ENCODE assay signal across 8 mouse cellular contexts in the genomic region with DNA sequence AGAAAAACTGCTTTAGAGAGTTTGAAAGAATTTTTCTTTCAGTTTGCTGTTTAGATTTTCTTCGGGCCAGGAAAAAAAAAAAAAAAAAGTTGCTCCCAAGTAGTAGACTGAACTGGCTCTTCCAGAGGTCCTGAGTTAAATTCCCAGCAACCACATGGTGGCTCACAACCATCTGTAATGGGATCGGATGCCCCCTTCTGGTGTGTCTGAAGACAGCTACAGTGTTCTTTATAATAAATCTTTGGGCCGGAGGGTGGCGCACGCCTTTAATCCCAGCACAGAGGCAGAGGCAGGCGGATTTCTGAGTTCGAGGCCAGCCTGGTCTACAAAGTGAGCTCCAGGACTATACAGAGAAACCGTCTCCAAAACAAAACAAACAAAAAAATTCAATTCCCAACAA. TPM values are rescaled to one million over a fixed set of nuclear protein-coding genes. Genes with fewer than 3 reads are reported as not detected.
A peak's percentile ranks its signal among the peaks of the same experiment; 100 is the strongest.
DNase-seq lines count a peak whose midpoint lies in the region; ATAC-seq and TF ChIP-seq lines count a peak whose summit lies in the region.
"Not testable (repeated sequence)": the region's sequence is repeated elsewhere in the genome, so short reads cannot be mapped to it uniquely, and the experiment has no call there.

No protein-coding gene starts in this region.

- not testable (repeated sequence) for H3K9me3 ChIP-seq in forebrain, embryonic 11.5 days (ENCODE audit: control insufficient read depth, low read length); heart, embryonic 15.5 days (replicated peaks); kidney, embryonic 16.5 days (ENCODE audit: low read length); limb, embryonic 12.5 days; midbrain, embryonic 12.5 days

- not testable (repeated sequence) for H3K27me3 ChIP-seq in forebrain, embryonic 11.5 days (ENCODE audit: control insufficient read depth, insufficient read depth, low read length); heart, embryonic 15.5 days; kidney, embryonic 16.5 days (ENCODE audit: insufficient read depth, low read length); limb, embryonic 12.5 days; midbrain, embryonic 12.5 days

- not testable (repeated sequence) for H3K4me1 ChIP-seq in bone marrow, adult 2 months (ENCODE audit: control insufficient read depth, insufficient read depth, low read length); forebrain, embryonic 11.5 days (replicated peaks; ENCODE audit: control insufficient read depth, insufficient read depth, low read length)
- peaks cover 13% of the 10 kb centered on the region for H3K4me1 ChIP-seq in heart, embryonic 15.5 days (replicated peaks)
- peaks cover 13% of the 10 kb centered on the region for H3K4me1 ChIP-seq in kidney, embryonic 16.5 days (ENCODE audit: insufficient read depth, low read length)
- peaks cover 12% of the 10 kb centered on the region for H3K4me1 ChIP-seq in limb, embryonic 12.5 days (replicated peaks)
- H3K4me1 ChIP-seq in midbrain, embryonic 12.5 days, result peaks cover 15% of the 10 kb centered on the region

- peak overlapping the region; percentile 37 for H3K4me3 ChIP-seq in bone marrow, adult 2 months (replicated peaks; ENCODE audit: control insufficient read depth, low read depth, low read length)
- peak overlapping the region; percentile 79 for H3K4me3 ChIP-seq in forebrain, embryonic 11.5 days (ENCODE audit: low read depth, low read length)
- H3K4me3 ChIP-seq in heart, embryonic 15.5 days, result peak overlapping the region; percentile 76
- H3K4me3 ChIP-seq in kidney, embryonic 16.5 days (ENCODE audit: low read length), result peak overlapping the region; percentile 76
- H3K4me3 ChIP-seq in limb, embryonic 12.5 days (replicated peaks), result peak overlapping the region; percentile 78
- H3K4me3 ChIP-seq in midbrain, embryonic 12.5 days, result peak overlapping the region; percentile 84

- not testable (repeated sequence) for DNase-seq in forebrain, embryonic 11.5 days (ENCODE audit: low spot score)
- DNase-seq in skeletal muscle tissue, adult 2 months (ENCODE audit: low read depth, low spot score), result peak; percentile 4
- DNase-seq in urinary bladder, postnatal 25 days (ENCODE audit: low spot score), result peak; percentile 25

- H3K27ac ChIP-seq in bone marrow, adult 2 months (ENCODE audit: control insufficient read depth, insufficient read depth, low read depth, low read length, poor library complexity), result peak overlapping the region; percentile 95
- H3K27ac ChIP-seq in forebrain, embryonic 11.5 days (ENCODE audit: low read depth, low read length), result peak overlapping the region; percentile 86
- H3K27ac ChIP-seq in heart, embryonic 15.5 days, result peak overlapping the region; percentile 94
- H3K27ac ChIP-seq in kidney, embryonic 16.5 days (ENCODE audit: low read length), result peak overlapping the region; percentile 98
- peak overlapping the region; percentile 93 for H3K27ac ChIP-seq in limb, embryonic 12.5 days
- peak overlapping the region; percentile 89 for H3K27ac ChIP-seq in midbrain, embryonic 12.5 days (replicated peaks)

- H3K9ac ChIP-seq in forebrain, embryonic 11.5 days (ENCODE audit: low read length), result peak overlapping the region; percentile 66
- peak overlapping the region; percentile 81 for H3K9ac ChIP-seq in heart, embryonic 15.5 days
- H3K9ac ChIP-seq in kidney, embryonic 16.5 days (replicated peaks; ENCODE audit: low read length), result peak overlapping the region; percentile 83
- H3K9ac ChIP-seq in limb, embryonic 12.5 days (replicated peaks), result not testable (repeated sequence)
- peak overlapping the region; percentile 71; the same call in 1 of the 2 replicates for H3K9ac ChIP-seq in midbrain, embryonic 12.5 days (replicated peaks)

- ATAC-seq in forebrain, embryonic 11.5 days (replicated peaks; ENCODE audit: low FRiP score), result peak; percentile 62
- ATAC-seq in heart, embryonic 15.5 days (replicated peaks; ENCODE audit: insufficient number of reproducible peaks, insufficient read depth, low FRiP score, low read depth), result peak; percentile 27
- ATAC-seq in kidney, embryonic 16.5 days (ENCODE audit: low FRiP score, low TSS enrichment), result peak; percentile 37; the same call in 1 of the 2 replicates
- peak; percentile 41; the same call in 1 of the 2 replicates for ATAC-seq in limb, embryonic 12.5 days (ENCODE audit: insufficient number of reproducible peaks, insufficient read depth, low FRiP score, low TSS enrichment, low read depth)
- peak; percentile 35 for ATAC-seq in midbrain, embryonic 12.5 days (ENCODE audit: low FRiP score, low read depth)

- peak overlapping the region; percentile 56; the same call in 1 of the 2 replicates for H3K4me2 ChIP-seq in forebrain, embryonic 11.5 days (ENCODE audit: low read depth, low read length, severe bottlenecking)
- peak overlapping the region; percentile 65 for H3K4me2 ChIP-seq in heart, embryonic 15.5 days
- peak overlapping the region; percentile 46 for H3K4me2 ChIP-seq in kidney, embryonic 16.5 days (replicated peaks; ENCODE audit: low read depth, low read length)
- peak overlapping the region; percentile 58 for H3K4me2 ChIP-seq in limb, embryonic 12.5 days
- H3K4me2 ChIP-seq in midbrain, embryonic 12.5 days (replicated peaks), result peak overlapping the region; percentile 60

- 16% methylated on average over 8 of the region's 8 CpGs for WGBS in bone marrow, adult 2 months
- 33% methylated on average over 8 of the region's 8 CpGs for WGBS in forebrain, embryonic 11.5 days
- WGBS in heart, embryonic 15.5 days, result 21% methylated on average over 8 of the region's 8 CpGs
- WGBS in kidney, embryonic 16.5 days, result 30% methylated on average over 8 of the region's 8 CpGs
- whole genome bisulfite sequencing in limb, embryonic 12.5 days, result 30% methylated on average over 8 of the region's 8 CpGs
- WGBS in midbrain, embryonic 12.5 days, result 31% methylated on average over 8 of the region's 8 CpGs

- TF ChIP-seq POLR2A in bone marrow, adult 2 months (IDR thresholded peaks at IDR 0.05; ENCODE audit: borderline replicate concordance, control insufficient read depth, low read depth, low read length), result not testable (repeated sequence)

- H3K36me3 ChIP-seq in forebrain, embryonic 11.5 days (ENCODE audit: control insufficient read depth, insufficient read depth, low read length); heart, embryonic 15.5 days; kidney, embryonic 16.5 days (ENCODE audit: insufficient read depth, low read length); limb, embryonic 12.5 days; midbrain, embryonic 12.5 days: not testable (repeated sequence)

- TF ChIP-seq CTCF in bone marrow, adult 2 months (IDR thresholded peaks at IDR 0.05; ENCODE audit: control insufficient read depth, insufficient read depth, low read length), result 0 out of 2 replicates have a peak, but pooled peaks have one; percentile 1

RNA-seq across cellular contexts. Expression of gene Mis18bp1, which starts 0.6 kb away (rescaled TPM):
- 18.3 and 28.5 TPM in 2 replicates for polyA plus RNA-seq in bone marrow, adult 2 months (2011; ENCODE audit: insufficient read depth, insufficient read length, low replicate concordance, missing spikeins)
- 77.3 and 92.6 TPM in 2 replicates for polyA plus RNA-seq in forebrain, embryonic 11.5 days (2014; fragmentation: Nextera tagmentation; extraction: Ambion mirVana)
- 29.2 and 35.0 TPM in 2 replicates for polyA plus RNA-seq in heart, embryonic 15.5 days (2015; fragmentation: Nextera tagmentation; extraction: Ambion mirVana)
- polyA plus RNA-seq in kidney, embryonic 16.5 days (2015; fragmentation: Nextera tagmentation; extraction: Ambion mirVana), result 56.5 and 57.9 TPM in 2 replicates
- polyA plus RNA-seq in limb, embryonic 12.5 days (2016; fragmentation: Nextera tagmentation; extraction: Ambion mirVana), result 76.4 and 83.9 TPM in 2 replicates
- 63.4 and 70.5 TPM in 2 replicates for polyA plus RNA-seq in midbrain, embryonic 12.5 days (2016; fragmentation: Nextera tagmentation; extraction: Ambion mirVana)

RNA-seq across cellular contexts. Expression of gene Wdr20rt, which starts 52.4 kb away (rescaled TPM):
- polyA plus RNA-seq in bone marrow, adult 2 months (2011; ENCODE audit: insufficient read depth, insufficient read length, low replicate concordance, missing spikeins), result 2.0 TPM in 1 of 2 replicates, not detected in the other
- not detected in 2 replicates for polyA plus RNA-seq in forebrain, embryonic 11.5 days (2014; fragmentation: Nextera tagmentation; extraction: Ambion mirVana)
- not detected in 2 replicates for polyA plus RNA-seq in heart, embryonic 15.5 days (2015; fragmentation: Nextera tagmentation; extraction: Ambion mirVana)
- not detected in 2 replicates for polyA plus RNA-seq in kidney, embryonic 16.5 days (2015; fragmentation: Nextera tagmentation; extraction: Ambion mirVana)
- not detected in 2 replicates for polyA plus RNA-seq in limb, embryonic 12.5 days (2016; fragmentation: Nextera tagmentation; extraction: Ambion mirVana)
- not detected in 2 replicates for polyA plus RNA-seq in midbrain, embryonic 12.5 days (2016; fragmentation: Nextera tagmentation; extraction: Ambion mirVana)
